Mouse (Mus musculus): Measurements from ENCODE around the gene Rasgef1c.

GRCm38 (mm10) chr11:49965320-49965719 lies 63.7 kb downstream of the Rasgef1c start:
- no peak for TF ChIP-seq MAX (IDR thresholded peaks at IDR 0.05)
- no peak for TF ChIP-seq CTCF (IDR thresholded peaks at IDR 0.05; ENCODE audit: control insufficient read depth, insufficient read depth, insufficient read length)
- no peak for TF ChIP-seq USF1 (IDR thresholded peaks at IDR 0.05; ENCODE audit: low read depth)
- TF ChIP-seq MYOD1 (IDR thresholded peaks at IDR 0.05; ENCODE audit: control insufficient read depth, insufficient read length, low read depth), result no peak
- no peak for TF ChIP-seq MYOG (IDR thresholded peaks at IDR 0.05; ENCODE audit: control insufficient read depth, extremely low read depth, insufficient read length)
- no peak for TF ChIP-seq CEBPB (IDR thresholded peaks at IDR 0.05; ENCODE audit: low read depth)
- TF ChIP-seq FOSL1 (IDR thresholded peaks at IDR 0.05; ENCODE audit: insufficient read depth, low read length, poor library complexity, severe bottlenecking), result no peak

All from C2C12 (cell line).